Mouse (Mus musculus) left cerebral cortex, adult 18-20 months (tissue): ENCODE measurements around the gene Col12a1. TPM values are rescaled to one million over a fixed set of nuclear protein-coding genes. Genes with fewer than 3 reads are reported as not detected.
"Not testable (repeated sequence)": the region's sequence is repeated elsewhere in the genome, so short reads cannot be mapped to it uniquely, and the experiment has no call there.

Experiments
- DNase-seq, 2 experiments: peaks; one replicate each; pipeline ENCODE4 v3.0.0; 2021 to 2022; ENCODE audit warnings: low spot score in 2 of 2, mixed read lengths in 1 of 2
- total RNA-seq, 2 experiments: library from RNA; stranded (reverse); gene quantifications; 2 replicates each; pipeline ENCODE4 v1.2.3; 2021

Col12a1 gene
- total RNA-seq, 2 experiments from 2014 or later, result 5.3 to 6.1 TPM

- no peak for DNase-seq
Observed at GRCm38 (mm10) chr9:79689771-79690535, 28.7 kb downstream of the Col12a1 start.

GRCm38 (mm10) chr9:79689342-79689741 lies 29.3 kb downstream of the Col12a1 start:
- DNase-seq, result no peak

GRCm38 (mm10) chr9:79687227-79687626 lies 31.4 kb downstream of the Col12a1 start:
- DNase-seq, result no peak

GRCm38 (mm10) chr9:79686049-79686448 lies 32.6 kb downstream of the Col12a1 start:
- no peak for DNase-seq

- no peak for DNase-seq
Observed at GRCm38 (mm10) chr9:79680453-79681240, 38.0 kb downstream of the Col12a1 start.

- not testable (repeated sequence) for DNase-seq
Observed at GRCm38 (mm10) chr9:79668806-79669205, 49.8 kb downstream of the Col12a1 start.

GRCm38 (mm10) chr9:79653327-79654150 lies 65.1 kb downstream of the Col12a1 start:
- DNase-seq, result peak in 1 of 2 experiments; percentile 12

- DNase-seq, result no peak
Observed at GRCm38 (mm10) chr9:79648587-79648986, 70.0 kb downstream of the Col12a1 start.

GRCm38 (mm10) chr9:79645757-79646156 lies 72.9 kb downstream of the Col12a1 start:
- no peak for DNase-seq

- no peak for DNase-seq
Observed at GRCm38 (mm10) chr9:79639430-79640090, 79.1 kb downstream of the Col12a1 start.

GRCm38 (mm10) chr9:79637879-79638278 lies 80.8 kb downstream of the Col12a1 start:
- DNase-seq, result no peak

GRCm38 (mm10) chr9:79634076-79634475 lies 84.6 kb downstream of the Col12a1 start:
- DNase-seq, result no peak

GRCm38 (mm10) chr9:79631186-79631585 lies 87.4 kb downstream of the Col12a1 start:
- no peak for DNase-seq

GRCm38 (mm10) chr9:79618839-79619597 lies 99.6 kb downstream of the Col12a1 start:
- DNase-seq, result no peak

GRCm38 (mm10) chr9:79617336-79617735 lies 101.3 kb downstream of the Col12a1 start:
- no peak for DNase-seq

GRCm38 (mm10) chr9:79616040-79616439 lies 102.6 kb downstream of the Col12a1 start:
- no peak for DNase-seq

GRCm38 (mm10) chr9:79610286-79610685 lies 108.3 kb downstream of the Col12a1 start:
- no peak for DNase-seq

- DNase-seq, result no peak
Observed at GRCm38 (mm10) chr9:79609661-79610060, 109.0 kb downstream of the Col12a1 start.

- DNase-seq, result no peak
Observed at GRCm38 (mm10) chr9:79608795-79609194, 109.8 kb downstream of the Col12a1 start.

GRCm38 (mm10) chr9:79608062-79608531 lies 110.5 kb downstream of the Col12a1 start:
- DNase-seq, result no peak
